Mouse (Mus musculus) forebrain, postnatal 0 days (tissue): ENCODE data around the gene Kcnmb3. TPM values are rescaled to one million over a fixed set of nuclear protein-coding genes. Genes with fewer than 3 reads are reported as not detected.

Experiments
- ATAC-seq: fragments of 200-750 bp; cut with Nextera tagmentation; 2 replicates; pipeline ENCODE4 v1.8.0; 2017; ENCODE audit warnings: mild to moderate bottlenecking, moderate library complexity
- DNase-seq: peaks from one replicate; pipeline ENCODE4 v3.0.0-alpha.2; 2015
- H3K27ac ChIP-seq: fragments of 300-500 bp; sonication (generic); 2 replicates; pipeline ENCODE4 v1.5.1; 2014; ENCODE audit warnings: low read depth, mild to moderate bottlenecking, antibody characterized with exemption, low read length, moderate library complexity, mixed read lengths
- H3K27me3 ChIP-seq: fragments of 300-500 bp; sonication (generic); 2 replicates; pipeline ENCODE4 v1.6.1; 2014; ENCODE audit warnings: mild to moderate bottlenecking, low read length, mixed read lengths; ENCODE audit not compliant: insufficient read depth
- H3K36me3 ChIP-seq: fragments of 300-500 bp; sonication (generic); 2 replicates; pipeline ENCODE4 v1.6.1; 2014; ENCODE audit warnings: mild to moderate bottlenecking, moderate library complexity; ENCODE audit not compliant: insufficient read depth
- H3K4me1 ChIP-seq: fragments of 300-500 bp; sonication (generic); 2 replicates; pipeline ENCODE4 v1.6.1; 2014; ENCODE audit warnings: antibody characterized with exemption; ENCODE audit not compliant: insufficient read depth
- H3K4me2 ChIP-seq: fragments of 300-500 bp; sonication (generic); 2 replicates; pipeline ENCODE4 v1.6.1; 2014; ENCODE audit warnings: low read depth, mild to moderate bottlenecking, moderate library complexity
- H3K4me3 ChIP-seq: fragments of 300-500 bp; sonication (generic); 2 replicates; pipeline ENCODE4 v1.5.1; 2014; ENCODE audit warnings: low read depth, low read length, mixed read lengths
- H3K9ac ChIP-seq: fragments of 300-500 bp; sonication (generic); 2 replicates; pipeline ENCODE4 v1.6.1; 2014; ENCODE audit warnings: mild to moderate bottlenecking
- H3K9me3 ChIP-seq: fragments of 300-500 bp; sonication (generic); 2 replicates; pipeline ENCODE4 v1.6.1; 2016; ENCODE audit warnings: low read length
- CTCF ChIP-seq: sonication (generic); IDR thresholded peaks from 2 replicates; pipeline ENCODE4 v1.5.1; 2016; ENCODE audit warnings: antibody characterized with exemption, control low read depth, low read depth
- WGBS: fragments of 180-500 bp; shearing (Covaris S2); extraction: QIAGEN DNeasy Blood & Tissue Kit; methylation state at CpG from one replicate; pipeline ENCODE4 v1.1.7; 2014; 5-methylcytosine and 5-hydroxymethylcytosine counted together
- polyA plus RNA-seq: library from polyadenylated mRNA; unstranded; fragments of >200 nt; fragmentation: Nextera tagmentation; extraction: Ambion mirVana; gene quantifications from 2 replicates; pipeline ENCODE4 v1.2.1, GENCODE M21; 2015
- total RNA-seq: library from RNA; depleted of rRNA; stranded (reverse); fragments of >200 nt; gene quantifications from 2 replicates; pipeline ENCODE4 v1.2.3, GENCODE M21; 2014

Kcnmb3 gene
- total and polyA plus RNA-seq, 2 experiments from 2014 or later = not detected

DNA sequence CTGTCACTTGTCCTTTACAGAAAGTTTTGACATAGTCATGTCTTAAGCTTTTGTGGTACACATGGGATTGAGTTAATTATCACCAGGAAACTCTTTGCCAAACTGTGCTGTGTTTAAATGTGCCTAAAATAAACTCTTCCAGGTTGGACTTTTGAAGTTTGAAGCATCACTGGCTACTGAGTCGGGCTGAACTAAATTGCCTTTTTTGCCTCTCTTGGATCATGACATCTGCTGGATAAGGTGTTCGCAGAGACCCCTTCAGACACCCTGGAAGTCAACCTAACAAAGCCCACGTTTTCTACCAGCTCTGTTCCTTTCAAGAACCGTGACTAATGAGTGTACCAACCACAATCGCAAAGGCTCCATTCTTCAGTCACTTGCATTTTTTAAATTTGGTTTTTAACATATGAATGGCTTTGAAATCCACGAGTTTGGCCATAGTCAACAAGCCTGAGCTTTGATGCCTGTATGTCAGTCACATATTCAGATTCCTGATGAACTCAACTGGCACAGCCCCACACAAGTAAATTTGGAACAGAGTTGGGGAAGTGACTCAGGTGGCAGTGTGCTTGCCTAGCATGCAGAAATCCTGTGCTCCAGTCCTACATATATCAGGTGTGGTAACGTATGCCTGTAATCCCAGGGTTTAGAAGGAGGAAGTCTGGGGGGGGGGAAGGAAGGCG, 3.2 kb upstream of the Kcnmb3 start:
- 29% methylated on average over 8 of the region's 8 CpGs for WGBS
- Histone ChIP-seq H3K27ac (no peak overlapping the region), H3K9me3 (no peaks in the 10 kb centered on the region), H3K9ac (no peak overlapping the region), H3K4me1 (no peaks in the 10 kb centered on the region), H3K4me3 (no peak overlapping the region), H3K27me3 (no peaks in the 10 kb centered on the region), H3K36me3 (no peaks in the 10 kb centered on the region), H3K4me2 (no peak overlapping the region)
- no peak for TF ChIP-seq CTCF
- DNase-seq (no peak), ATAC-seq (no peak)

DNA sequence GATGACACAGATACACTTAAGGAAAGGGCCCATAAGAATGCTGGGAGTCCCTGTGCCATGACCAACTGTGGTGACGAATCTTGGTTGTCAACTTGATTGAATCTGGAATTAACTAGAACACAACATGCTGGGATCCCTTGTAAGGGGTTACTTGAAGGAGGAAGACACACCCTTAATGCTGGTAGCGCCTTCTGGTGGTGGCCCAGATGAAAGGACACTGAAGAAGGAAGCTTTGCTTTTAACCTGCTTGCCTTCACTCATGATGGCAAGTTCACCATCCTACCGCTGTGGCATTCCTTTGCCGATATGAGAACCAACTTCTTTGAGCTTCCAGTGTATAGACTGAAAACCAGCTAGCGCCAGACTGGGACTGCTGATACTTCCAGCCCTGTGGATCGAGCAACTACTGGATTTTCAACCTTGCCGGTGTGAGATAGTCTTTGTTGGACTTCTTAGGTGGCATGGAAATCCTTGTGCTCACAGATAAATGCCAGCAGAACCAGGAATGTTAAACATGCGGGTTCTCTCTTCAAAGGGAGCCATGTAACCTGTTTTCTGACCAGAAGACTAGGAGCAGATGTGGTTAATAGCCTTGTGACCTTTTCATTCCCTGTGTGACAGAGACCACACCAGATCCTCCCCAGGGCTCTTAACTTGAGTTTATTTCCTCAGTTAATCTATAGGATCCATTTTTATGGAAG, 2.5 kb upstream of the Kcnmb3 start:
- WGBS = 91% methylated on average over 8 of the region's 8 CpGs
- H3K36me3 ChIP-seq = no peaks in the 10 kb centered on the region
- no peak overlapping the region for H3K4me2 ChIP-seq
- ATAC-seq (no peak), DNase-seq (no peak)
- no peaks in the 10 kb centered on the region for H3K9me3 ChIP-seq
- no peaks in the 10 kb centered on the region for H3K27me3 ChIP-seq
- TF ChIP-seq CTCF = peak; percentile 15
- no peak overlapping the region for H3K9ac ChIP-seq
- no peaks in the 10 kb centered on the region for H3K4me1 ChIP-seq
- H3K27ac ChIP-seq = no peak overlapping the region
- no peak overlapping the region for H3K4me3 ChIP-seq

DNA sequence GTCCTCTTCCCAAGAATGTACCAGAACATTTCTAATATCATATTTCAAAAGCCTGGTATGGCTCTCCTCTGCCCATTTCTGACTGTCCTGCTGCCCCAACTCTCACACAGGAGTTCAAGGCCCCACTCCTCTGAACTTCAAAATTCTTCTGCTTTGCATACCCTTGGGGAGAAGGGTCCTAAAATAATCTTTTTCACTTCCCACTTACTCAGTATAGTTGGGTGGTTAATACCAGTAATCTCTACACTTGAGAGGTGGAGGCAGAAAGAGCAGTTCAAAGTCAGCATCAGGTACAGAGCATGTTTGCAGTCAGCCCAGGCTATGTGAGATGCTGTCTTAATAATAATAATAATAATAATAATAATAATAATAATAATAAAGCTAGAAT, 1.1 kb downstream of the Kcnmb3 start:
- no peak for DNase-seq
- H3K27me3 ChIP-seq = no peaks in the 10 kb centered on the region
- ATAC-seq = no peak
- TF ChIP-seq CTCF = no peak
- no peak overlapping the region for H3K4me3 ChIP-seq
- no peaks in the 10 kb centered on the region for H3K4me1 ChIP-seq
- H3K9ac ChIP-seq = no peak overlapping the region
- H3K4me2 ChIP-seq = no peak overlapping the region
- H3K27ac ChIP-seq = no peak overlapping the region
- H3K9me3 ChIP-seq = no peaks in the 10 kb centered on the region
- no peaks in the 10 kb centered on the region for H3K36me3 ChIP-seq

DNA sequence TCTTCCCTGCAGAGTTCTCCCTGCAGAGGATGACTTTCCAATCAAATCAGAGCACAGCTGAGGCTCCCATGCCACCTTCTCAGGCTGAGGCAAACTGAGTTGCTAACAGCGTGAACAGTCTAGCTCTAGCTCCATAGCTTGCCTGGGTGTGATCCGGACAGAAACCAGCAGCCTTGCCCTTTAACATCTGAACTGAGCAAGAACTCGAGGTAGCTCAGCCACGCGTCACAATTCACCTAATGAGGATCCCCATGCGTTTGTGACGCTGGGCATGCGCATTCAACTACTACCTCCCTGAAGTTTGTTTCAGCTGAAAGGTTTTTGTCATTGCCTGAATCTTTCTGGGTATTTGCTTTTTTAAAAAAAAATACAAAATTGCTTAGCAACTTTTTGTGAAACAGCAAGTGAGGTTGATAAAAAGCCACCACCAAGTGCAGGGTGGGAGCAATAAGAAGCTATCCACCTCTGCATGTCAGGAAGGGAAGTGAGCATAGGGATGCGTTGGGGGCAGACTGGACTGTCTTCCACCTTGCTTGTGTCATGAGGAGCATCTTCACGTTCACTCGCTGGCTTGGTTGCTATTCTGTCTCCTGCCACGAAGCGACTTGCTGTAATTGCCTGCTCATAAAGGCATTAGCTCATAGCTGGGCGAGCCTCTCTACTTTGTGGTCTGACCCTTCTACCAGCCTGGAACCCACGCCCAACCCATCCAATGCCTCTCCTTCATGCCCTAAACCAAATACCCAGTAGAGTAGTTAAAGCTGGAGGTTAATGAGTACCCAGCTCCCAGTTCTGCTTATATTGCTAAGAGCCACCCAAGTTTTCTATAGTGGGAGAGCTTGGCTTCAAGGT, 1.7 kb downstream of the Kcnmb3 start:
- Histone ChIP-seq H3K4me2 (no peak overlapping the region), H3K27me3 (no peaks in the 10 kb centered on the region), H3K4me1 (no peaks in the 10 kb centered on the region), H3K4me3 (no peak overlapping the region), H3K9me3 (no peaks in the 10 kb centered on the region), H3K36me3 (no peaks in the 10 kb centered on the region), H3K27ac (no peak overlapping the region), H3K9ac (no peak overlapping the region)
- no peak for ATAC-seq
- DNase-seq = no peak
- no peak for TF ChIP-seq CTCF
- 82% methylated on average over 15 of the region's 15 CpGs for WGBS

DNA sequence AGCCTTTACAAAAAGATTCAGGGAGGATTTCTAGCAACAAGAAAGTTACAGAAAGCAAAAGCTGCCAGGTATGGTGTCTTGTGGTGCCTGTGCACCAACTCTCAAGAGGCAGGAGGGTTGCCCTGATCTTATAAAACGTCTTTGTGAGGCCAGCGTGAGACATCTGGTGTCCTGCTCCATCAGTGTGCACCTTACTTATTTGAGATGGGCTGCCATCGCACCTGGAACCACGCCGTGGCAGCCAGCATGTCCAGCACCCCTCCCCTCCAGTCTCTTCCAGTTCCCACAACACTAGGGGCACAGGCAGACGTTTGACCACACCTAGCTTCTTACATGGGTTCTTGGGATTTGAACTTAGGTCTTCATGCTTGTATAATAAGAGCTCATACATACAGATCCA, 3.9 kb downstream of the Kcnmb3 start:
- Histone ChIP-seq H3K4me1 (no peaks in the 10 kb centered on the region), H3K36me3 (no peaks in the 10 kb centered on the region), H3K4me2 (no peak overlapping the region), H3K9me3 (no peaks in the 10 kb centered on the region), H3K4me3 (no peak overlapping the region), H3K27ac (no peak overlapping the region), H3K27me3 (no peaks in the 10 kb centered on the region), H3K9ac (no peak overlapping the region)
- TF ChIP-seq CTCF = no peak
- DNase-seq (no peak), ATAC-seq (no peak)
- WGBS = 85% methylated on average over 6 of the region's 6 CpGs

DNA sequence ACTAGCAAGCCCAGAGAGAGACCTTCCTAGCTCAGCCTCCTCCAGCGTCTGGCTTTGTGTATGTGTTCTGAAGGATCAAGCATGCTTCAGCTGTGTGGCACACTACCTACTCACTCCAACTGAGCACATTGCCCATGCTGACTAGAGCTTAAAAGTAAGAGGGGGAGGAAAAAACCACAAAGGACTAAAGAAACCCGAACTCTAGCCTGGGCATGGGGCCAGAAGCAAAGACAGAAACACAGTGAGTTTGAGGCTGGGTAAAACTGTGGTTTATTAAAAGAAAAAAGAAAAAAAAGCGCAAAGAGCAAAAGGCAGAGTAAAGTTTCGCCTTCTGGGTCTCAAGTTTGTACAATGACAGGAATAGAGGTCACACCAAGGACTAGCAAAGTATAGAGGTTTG, 5.5 kb downstream of the Kcnmb3 start:
- no peaks in the 10 kb centered on the region for H3K4me1 ChIP-seq
- DNase-seq (no peak), ATAC-seq (no peak)
- TF ChIP-seq CTCF = no peak
- H3K9me3 ChIP-seq = no peaks in the 10 kb centered on the region
- no peaks in the 10 kb centered on the region for H3K36me3 ChIP-seq
- no peak overlapping the region for H3K27ac ChIP-seq
- H3K27me3 ChIP-seq = no peaks in the 10 kb centered on the region
- H3K4me3 ChIP-seq = no peak overlapping the region
- WGBS = 73% methylated on average over 4 of the region's 4 CpGs
- no peak overlapping the region for H3K4me2 ChIP-seq
- H3K9ac ChIP-seq = no peak overlapping the region

DNA sequence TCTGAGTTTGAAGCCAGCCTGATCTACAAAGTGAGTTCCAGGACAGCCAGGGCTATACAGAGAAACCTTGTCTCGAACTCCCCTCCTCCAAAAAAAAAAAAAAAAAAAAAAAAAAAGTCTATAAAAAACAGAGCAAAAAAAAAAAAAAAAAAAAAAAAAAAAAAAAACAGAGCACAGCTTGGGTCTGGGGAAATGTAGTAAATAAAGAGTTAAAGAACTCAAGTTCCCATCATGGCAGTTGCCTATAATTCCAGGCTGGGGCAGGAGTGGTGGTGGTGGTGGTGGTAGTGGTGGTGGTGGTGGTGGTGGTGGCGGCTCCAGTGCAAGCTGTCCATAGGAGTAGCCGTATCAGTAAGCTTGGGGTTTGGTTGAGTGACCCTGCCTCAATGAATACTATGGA, 9.0 kb downstream of the Kcnmb3 start:
- no peak for TF ChIP-seq CTCF

More for the DNA sequence above, 9.0 kb downstream of the Kcnmb3 start:
- no peaks in the 10 kb centered on the region for H3K36me3 ChIP-seq
- ATAC-seq (no peak), DNase-seq (no peak)
- H3K9ac ChIP-seq = no peak overlapping the region
- no peak overlapping the region for H3K4me2 ChIP-seq
- H3K27me3 ChIP-seq = no peaks in the 10 kb centered on the region
- WGBS = 83% methylated on average over 3 of the region's 3 CpGs
- no peaks in the 10 kb centered on the region for H3K9me3 ChIP-seq
- H3K4me1 ChIP-seq = no peaks in the 10 kb centered on the region
- H3K27ac ChIP-seq = no peak overlapping the region
- no peak overlapping the region for H3K4me3 ChIP-seq
